Mouse (Mus musculus): ENCODE data around the gene Mchr1.

GRCm38 (mm10) chr15:81239261-81239660 lies 4.0 kb downstream of the Mchr1 start:
- peak; percentile 59 for TF ChIP-seq CTCF (IDR thresholded peaks at IDR 0.05; ENCODE audit: control insufficient read depth, insufficient read depth, insufficient read length)
- TF ChIP-seq CEBPB (IDR thresholded peaks at IDR 0.05; ENCODE audit: low read depth) = no peak
- no peak for TF ChIP-seq MAX (IDR thresholded peaks at IDR 0.05)
- TF ChIP-seq USF1 (IDR thresholded peaks at IDR 0.05; ENCODE audit: low read depth) = no peak
- no peak for TF ChIP-seq MYOG (IDR thresholded peaks at IDR 0.05; ENCODE audit: control insufficient read depth, extremely low read depth, insufficient read length)
- TF ChIP-seq MYOD1 (IDR thresholded peaks at IDR 0.05; ENCODE audit: control insufficient read depth, insufficient read length, low read depth) = no peak
